Mouse (Mus musculus) T-helper 1 cell (primary cell): Measurements from ENCODE around the gene Gm44965.

Experiments
- in situ Hi-C: fragments of 300-600 bp; cut with MboI, MseI; formaldehyde crosslinking; loops from one replicate; pipeline ENCODE4 v1.15.1; 2025; ENCODE audit warnings: high pct_unique_total_duplicates

Gm44965 gene

GRCm38 (mm10) chr6:48665471-48665870 lies 71.7 kb downstream of the Gm44965 start:
- in situ Hi-C loops, result no loop called here

GRCm38 (mm10) chr6:48666159-48666586 lies 72.4 kb downstream of the Gm44965 start:
- in situ Hi-C loops, result no loop called here

GRCm38 (mm10) chr6:48668022-48668421 lies 74.3 kb downstream of the Gm44965 start:
- in situ Hi-C loops, result no loop called here
